Mouse (Mus musculus) lung, postnatal 0 days (tissue): ENCODE data around the gene Gimap1. TPM values are rescaled to one million over a fixed set of nuclear protein-coding genes. Genes with fewer than 3 reads are reported as not detected.

Experiments
- ATAC-seq: fragments of 200-750 bp; cut with Nextera tagmentation; 2 replicates; pipeline ENCODE4 v1.8.0; 2017; ENCODE audit warnings: moderate library complexity
- DNase-seq: peaks from one replicate; pipeline ENCODE4 v3.0.0-alpha.2; 2016; ENCODE audit warnings: low spot score
- H3K27ac ChIP-seq: fragments of 300-500 bp; sonication (generic); 2 replicates; pipeline ENCODE4 v1.5.1; 2014; ENCODE audit warnings: antibody characterized with exemption, mild to moderate bottlenecking, low read length, mixed read lengths
- H3K27me3 ChIP-seq: fragments of 300-500 bp; sonication (generic); replicated peaks from 2 replicates; pipeline ENCODE4 v1.6.1; 2014; ENCODE audit warnings: low read length, mixed read lengths; ENCODE audit not compliant: insufficient read depth
- H3K36me3 ChIP-seq: fragments of 300-500 bp; sonication (generic); 2 replicates; pipeline ENCODE4 v1.6.1; 2014; ENCODE audit warnings: low read length, mixed read lengths; ENCODE audit not compliant: insufficient read depth
- H3K4me1 ChIP-seq: fragments of 300-500 bp; sonication (generic); 2 replicates; pipeline ENCODE4 v1.6.1; 2014; ENCODE audit warnings: antibody characterized with exemption, low read depth, low read length, mixed read lengths; ENCODE audit not compliant: insufficient read depth
- H3K4me2 ChIP-seq: fragments of 300-500 bp; sonication (generic); replicated peaks from 2 replicates; pipeline ENCODE4 v1.6.1; 2014; ENCODE audit warnings: low read depth, mild to moderate bottlenecking, low read length, moderate library complexity, mixed read lengths
- H3K4me3 ChIP-seq: fragments of 300-500 bp; sonication (generic); 2 replicates; pipeline ENCODE4 v1.5.1; 2014; ENCODE audit warnings: low read depth, low read length
- H3K9ac ChIP-seq: fragments of 300-500 bp; sonication (generic); replicated peaks from 2 replicates; pipeline ENCODE4 v1.6.1; 2014; ENCODE audit warnings: low read depth, mild to moderate bottlenecking
- H3K9me3 ChIP-seq: fragments of 300-500 bp; sonication (generic); 2 replicates; pipeline ENCODE4 v1.6.1; 2016; ENCODE audit warnings: low read length, mixed read lengths
- CTCF ChIP-seq: IDR thresholded peaks from 2 replicates; pipeline ENCODE4 v1.5.1; 2016; ENCODE audit warnings: antibody characterized with exemption, mild to moderate bottlenecking
- EP300 ChIP-seq: IDR thresholded peaks from 2 replicates; pipeline ENCODE4 v1.6.1; 2016; ENCODE audit warnings: antibody characterized with exemption, mild to moderate bottlenecking, control low read depth
- WGBS: fragments of 180-500 bp; shearing (Covaris S2); extraction: QIAGEN DNeasy Blood & Tissue Kit; methylation state at CpG from one replicate; pipeline ENCODE4 v1.1.7; 2014; 5-methylcytosine and 5-hydroxymethylcytosine counted together
- polyA plus RNA-seq: library from polyadenylated mRNA; unstranded; fragments of >200 nt; fragmentation: Nextera tagmentation; extraction: Ambion mirVana; gene quantifications from 2 replicates; pipeline ENCODE4 v1.2.1, GENCODE M21; 2015

Gene Gimap1
- polyA plus RNA-seq, 1 experiment from 2014 or later: 61.8 TPM

- Histone ChIP-seq H3K27ac (no peak overlapping the region; the same call in 1 of the 2 replicates), H3K4me1 (peaks cover 7% of the 10 kb centered on the region; the same call in 1 of the 2 replicates), H3K4me2 (no peak overlapping the region), H3K9ac (no peak overlapping the region), H3K36me3 (no peaks in the 10 kb centered on the region), H3K9me3 (no peaks in the 10 kb centered on the region), H3K27me3 (no peaks in the 10 kb centered on the region), H3K4me3 (no peak overlapping the region)
- ATAC-seq (no peak), DNase-seq (no peak)
- TF ChIP-seq CTCF (no peak), EP300 (no peak)
- WGBS: 12% methylated on average over 9 of the region's 9 CpGs
These were observed 2.9 kb downstream of the Gimap1 start for GRCm38 (mm10) chr6:48741711-48742206.

GRCm38 (mm10) chr6:48742422-48743351 lies 3.8 kb downstream of the Gimap1 start:
- DNase-seq: peak; percentile 24
- 12% methylated on average over 48 of the region's 52 CpGs for WGBS

GRCm38 (mm10) chr6:48745490-48745889 lies 6.6 kb downstream of the Gimap1 start:
- Histone ChIP-seq H3K27me3 (no peaks in the 10 kb centered on the region), H3K9me3 (no peaks in the 10 kb centered on the region), H3K4me1 (peaks cover 7% of the 10 kb centered on the region; the same call in 1 of the 2 replicates), H3K4me3 (no peak overlapping the region), H3K27ac (peak overlapping the region; percentile 89), H3K36me3 (no peaks in the 10 kb centered on the region), H3K9ac (no peak overlapping the region), H3K4me2 (0 out of 2 replicates have a peak overlapping the region, but pooled peaks have one; percentile 19)
- no peak for TF ChIP-seq EP300
- no peak for TF ChIP-seq CTCF
- DNase-seq (no peak), ATAC-seq (no peak)
- 34% methylated on average over 2 of the region's 2 CpGs for WGBS

More at GRCm38 (mm10) chr6:48742422-48743351, 3.8 kb downstream of the Gimap1 start:
- H3K9ac ChIP-seq: no peak overlapping the region
- H3K9me3 ChIP-seq: no peaks in the 10 kb centered on the region
- H3K27ac ChIP-seq: no peak overlapping the region
- H3K4me1 ChIP-seq: peaks cover 7% of the 10 kb centered on the region; the same call in 1 of the 2 replicates
- peak; percentile 23 for TF ChIP-seq CTCF
- TF ChIP-seq EP300: no peak
- H3K4me3 ChIP-seq: peak overlapping the region; percentile 18; the same call in 1 of the 2 replicates
- H3K27me3 ChIP-seq: no peaks in the 10 kb centered on the region
- no peak for ATAC-seq
- no peaks in the 10 kb centered on the region for H3K36me3 ChIP-seq
- H3K4me2 ChIP-seq: peak overlapping the region; percentile 60

- no peaks in the 10 kb centered on the region for H3K9me3 ChIP-seq
- TF ChIP-seq EP300: peak; percentile 53; the same call in 1 of the 2 replicates
- peak; percentile 73 for TF ChIP-seq CTCF
- no peaks in the 10 kb centered on the region for H3K36me3 ChIP-seq
- no peaks in the 10 kb centered on the region for H3K27me3 ChIP-seq
- 37% methylated on average over 16 of the region's 16 CpGs for WGBS
- DNase-seq: peak; percentile 78
- H3K27ac ChIP-seq: peak within 1 kb of the TSS; percentile 89
- H3K9ac ChIP-seq: 0 out of 2 replicates have a peak within 1 kb of the TSS, but pooled peaks have one; percentile 36
- H3K4me2 ChIP-seq: peak within 1 kb of the TSS; percentile 44
- ATAC-seq: peak; percentile 78
- H3K4me3 ChIP-seq: peak within 1 kb of the TSS; percentile 31; the same call in 1 of the 2 replicates
- H3K4me1 ChIP-seq: peaks cover 7% of the 10 kb centered on the region; the same call in 1 of the 2 replicates
These were observed 7.4 kb downstream of the Gimap1 start, which contains the start of gene Gimap5 for GRCm38 (mm10) chr6:48745959-48746889. Gene Gimap5 (plus strand): TSS chr6:48746197.

GRCm38 (mm10) chr6:48747091-48747966 lies 8.5 kb downstream of the Gimap1 start:
- Histone ChIP-seq H3K4me2 (peak overlapping the region; percentile 44), H3K27ac (peak overlapping the region; percentile 89), H3K4me1 (peaks cover 4% of the 10 kb centered on the region; the same call in 1 of the 2 replicates), H3K36me3 (no peaks in the 10 kb centered on the region), H3K4me3 (peak overlapping the region; percentile 31; the same call in 1 of the 2 replicates), H3K27me3 (no peaks in the 10 kb centered on the region), H3K9me3 (no peaks in the 10 kb centered on the region), H3K9ac (peak overlapping the region; percentile 23; the same call in 1 of the 2 replicates)
- WGBS: 26% methylated on average over 7 of the region's 7 CpGs
- TF ChIP-seq CTCF: peak; percentile 23; the same call in 1 of the 2 replicates
- TF ChIP-seq EP300: no peak
- ATAC-seq (peak; percentile 57), DNase-seq (peak; percentile 30)
